In genomic region chr17:35514756-35515155, GRCm38 (mm10) we compare ENCODE assay signal across 9 mouse cellular contexts. TPM values are rescaled to one million over a fixed set of nuclear protein-coding genes. Genes with fewer than 3 reads are reported as not detected.
DNase-seq lines count a peak whose midpoint lies in the region; ATAC-seq and TF ChIP-seq lines count a peak whose summit lies in the region.
"Had no signal": no experiment of that assay in that cellular context is flagged by ENCODE, and none has a peak within 500 bp of the region (broad histone marks: within the 10 kb centered on the region; RNA-seq: fewer than 3 reads in every experiment).

No protein-coding gene starts in this region.

- peak overlapping the region; percentile 64; the same call in 1 of the 2 replicates for H3K4me3 ChIP-seq in heart, postnatal 0 days (ENCODE audit: low read depth, low read length)
- no peak overlapping the region for H3K4me3 ChIP-seq in hindbrain, embryonic 16.5 days (ENCODE audit: low read length)
- no peak overlapping the region for H3K4me3 ChIP-seq in myocyte

- TF ChIP-seq EP300 in heart, postnatal 0 days (IDR thresholded peaks at IDR 0.05; ENCODE audit: low read depth), result no peak

- H3ac ChIP-seq in myocyte (ENCODE audit: control insufficient read depth, insufficient read length), result no peak overlapping the region

- 69% methylated on average over 6 of the region's 6 CpGs for WGBS in heart, postnatal 0 days
- WGBS in hindbrain, embryonic 16.5 days, result 38% methylated on average over 6 of the region's 6 CpGs

- no peak for TF ChIP-seq POLR2A in myocyte (IDR thresholded peaks at IDR 0.05; ENCODE audit: insufficient read length, low read depth)

- DNase-seq in heart, postnatal 0 days (ENCODE audit: low spot score), result no peak
- no peak for DNase-seq in heart, adult 11 months
- DNase-seq in embryo, embryonic 10.5 days (ENCODE audit: low spot score), result peak; percentile 50
- DNase-seq in adrenal gland, adult 18-20 months (ENCODE audit: low spot score in 2 of 2), result no peak
- DNase-seq in gastrocnemius, postnatal 4 days (ENCODE audit: low spot score in 2 of 2), result no peak
- no peak for DNase-seq in urinary bladder, postnatal 25 days (ENCODE audit: low spot score)

- TF ChIP-seq CTCF in heart, postnatal 0 days (IDR thresholded peaks at IDR 0.05; ENCODE audit: low read depth), result no peak

- no peaks in the 10 kb centered on the region for H3K27me3 ChIP-seq in heart, postnatal 0 days (ENCODE audit: control insufficient read depth, insufficient read depth, low read length)
- peaks cover 3% of the 10 kb centered on the region; the same call in 1 of the 2 replicates for H3K27me3 ChIP-seq in hindbrain, embryonic 16.5 days (replicated peaks; ENCODE audit: control insufficient read depth, insufficient read depth, low read length)
- no peaks in the 10 kb centered on the region for H3K27me3 ChIP-seq in myocyte (ENCODE audit: control insufficient read depth, insufficient read depth, insufficient read length)

- no peak overlapping the region for H3K27ac ChIP-seq in heart, postnatal 0 days (ENCODE audit: low read depth)
- no peak overlapping the region for H3K27ac ChIP-seq in hindbrain, embryonic 16.5 days (ENCODE audit: low read depth, low read length)

- H3K4me2 ChIP-seq in heart, postnatal 0 days (ENCODE audit: low read depth, low read length), result peak overlapping the region; percentile 84
- peak overlapping the region; percentile 26 for H3K4me2 ChIP-seq in hindbrain, embryonic 16.5 days (ENCODE audit: low read length)
- H3K4me2 ChIP-seq in myocyte (ENCODE audit: low read depth), result peak overlapping the region; percentile 81

- H3K9me3 ChIP-seq in heart, postnatal 0 days (replicated peaks; ENCODE audit: control insufficient read depth, low read length), result no peaks in the 10 kb centered on the region
- no peaks in the 10 kb centered on the region for H3K9me3 ChIP-seq in hindbrain, embryonic 16.5 days (ENCODE audit: control insufficient read depth, low read length)

- H3K79me2 ChIP-seq in myocyte (ENCODE audit: control insufficient read depth, insufficient read depth), result peaks cover 4% of the 10 kb centered on the region

- no peak for ATAC-seq in heart, postnatal 0 days (ENCODE audit: insufficient read depth, low read depth)
- ATAC-seq in hindbrain, embryonic 16.5 days, result no peak

- peak overlapping the region; percentile 64; the same call in 1 of the 2 replicates for H3K9ac ChIP-seq in heart, postnatal 0 days (replicated peaks; ENCODE audit: low read depth, low read length)
- H3K9ac ChIP-seq in hindbrain, embryonic 16.5 days (ENCODE audit: low read depth, low read length), result no peak overlapping the region

- peaks cover 21% of the 10 kb centered on the region for H3K4me1 ChIP-seq in heart, postnatal 0 days (ENCODE audit: control insufficient read depth, insufficient read depth)
- H3K4me1 ChIP-seq in hindbrain, embryonic 16.5 days (ENCODE audit: control insufficient read depth, insufficient read depth, low read depth, low read length), result peaks cover 16% of the 10 kb centered on the region

- peaks cover 3% of the 10 kb centered on the region; the same call in 1 of the 2 replicates for H3K36me3 ChIP-seq in heart, postnatal 0 days (replicated peaks; ENCODE audit: control insufficient read depth, insufficient read depth, low read length)
- no peaks in the 10 kb centered on the region for H3K36me3 ChIP-seq in hindbrain, embryonic 16.5 days (ENCODE audit: control insufficient read depth, insufficient read depth, low read length)
- peaks cover 5% of the 10 kb centered on the region for H3K36me3 ChIP-seq in myocyte (ENCODE audit: control insufficient read depth, insufficient read depth)

TF ChIP-seq in myocyte, 11 proteins besides CTCF, POLR2A, EP300 and RAD21:
- TF ChIP-seq E2F4 (IDR thresholded peaks at IDR 0.05; ENCODE audit: insufficient read depth) (no peak), TCF12 (IDR thresholded peaks at IDR 0.05; ENCODE audit: insufficient read depth, poor library complexity, severe bottlenecking) (no peak), MAX (IDR thresholded peaks at IDR 0.05; ENCODE audit: low read depth) (no peak), USF1 (IDR thresholded peaks at IDR 0.05; ENCODE audit: low read depth) (no peak), CEBPB (IDR thresholded peaks at IDR 0.05; ENCODE audit: insufficient read depth, poor library complexity, severe bottlenecking) (no peak), TCF3 (IDR thresholded peaks at IDR 0.05; ENCODE audit: insufficient read length, low read depth) (no peak), REST (IDR thresholded peaks at IDR 0.05; ENCODE audit: insufficient read depth, insufficient read length) (no peak), MYOD1 (IDR thresholded peaks at IDR 0.05; ENCODE audit: control insufficient read depth in 1 of 3, insufficient read length in 2 of 3, low read depth in 2 of 3) (no peak)

RNA-seq across cellular contexts. Expression of gene Tcf19, which starts 1.9 kb away (rescaled TPM):
- 58.8 and 68.0 TPM in 2 replicates for total RNA-seq in heart, postnatal 0 days (2014; rRNA removed; ENCODE audit: low replicate concordance)
- 21.3 and 23.3 TPM in 2 replicates for polyA plus RNA-seq in heart, postnatal 0 days (2015; fragmentation: Nextera tagmentation; extraction: Ambion mirVana)
- 16.4 and 21.2 TPM in 2 replicates for polyA plus RNA-seq in hindbrain, embryonic 16.5 days (2015; fragmentation: Nextera tagmentation; extraction: Ambion mirVana)
- polyA plus RNA-seq in myocyte (2012; fragmentation: generic; extraction: Trizol), result 11.1 TPM
- total RNA-seq in adrenal gland, adult 18-20 months (2021), result 1 to 10 TPM; 3.0 to 3.7 TPM
- 10 to 100 TPM; 28.1 to 29.9 TPM for total RNA-seq in gastrocnemius, postnatal 4 days (2021)

RNA-seq across cellular contexts. Expression of gene Cchcr1, which starts 2.1 kb away (rescaled TPM):
- total RNA-seq in heart, postnatal 0 days (2014; rRNA removed; ENCODE audit: low replicate concordance), result 4.8 and 30.8 TPM in 2 replicates
- 4.5 and 4.8 TPM in 2 replicates for polyA plus RNA-seq in heart, postnatal 0 days (2015; fragmentation: Nextera tagmentation; extraction: Ambion mirVana)
- polyA plus RNA-seq in hindbrain, embryonic 16.5 days (2015; fragmentation: Nextera tagmentation; extraction: Ambion mirVana), result 5.8 and 6.3 TPM in 2 replicates
- 8.8 TPM for polyA plus RNA-seq in myocyte (2012; fragmentation: generic; extraction: Trizol)
- 1 to 10 TPM; 6.3 to 6.7 TPM for total RNA-seq in adrenal gland, adult 18-20 months (2021)
- total RNA-seq in gastrocnemius, postnatal 4 days (2021), result 10 to 100 TPM; 13.8 to 15.0 TPM

RNA-seq across cellular contexts. Expression of gene Pou5f1, which starts 8.9 kb away (rescaled TPM):
- not detected in 2 replicates for total RNA-seq in heart, postnatal 0 days (2014; rRNA removed; ENCODE audit: low replicate concordance)
- polyA plus RNA-seq in heart, postnatal 0 days (2015; fragmentation: Nextera tagmentation; extraction: Ambion mirVana), result not detected in 2 replicates
- polyA plus RNA-seq in hindbrain, embryonic 16.5 days (2015; fragmentation: Nextera tagmentation; extraction: Ambion mirVana), result not detected in 2 replicates
- not detected for polyA plus RNA-seq in myocyte (2012; fragmentation: generic; extraction: Trizol)
- total RNA-seq in adrenal gland, adult 18-20 months (2021), result under 1 TPM in 1 of 2 experiments, not detected in 1; 0.23 TPM
- total RNA-seq in gastrocnemius, postnatal 4 days (2021), result under 1 TPM; 0.20 to 0.26 TPM

RNA-seq across cellular contexts. Expression of gene Psors1c2, which starts 18.2 kb away (rescaled TPM):
- 1.3 TPM in 1 of 2 replicates, not detected in the other for total RNA-seq in heart, postnatal 0 days (2014; rRNA removed; ENCODE audit: low replicate concordance)
- 0.14 TPM in 1 of 2 replicates, not detected in the other for polyA plus RNA-seq in heart, postnatal 0 days (2015; fragmentation: Nextera tagmentation; extraction: Ambion mirVana)
- polyA plus RNA-seq in hindbrain, embryonic 16.5 days (2015; fragmentation: Nextera tagmentation; extraction: Ambion mirVana), result 0.94 and 1.1 TPM in 2 replicates
- polyA plus RNA-seq in myocyte (2012; fragmentation: generic; extraction: Trizol), result 0.07 TPM
- total RNA-seq in adrenal gland, adult 18-20 months (2021), result not detected
- total RNA-seq in gastrocnemius, postnatal 4 days (2021), result not detected
- polyA plus RNA-seq: gonadal fat pad, adult 2 months had no signal

RNA-seq across cellular contexts. Expression of gene Cdsn, which starts 37.2 kb away (rescaled TPM):
- total RNA-seq in heart, postnatal 0 days (2014; rRNA removed; ENCODE audit: low replicate concordance), result 0.23 and 0.89 TPM in 2 replicates
- 0.37 and 0.48 TPM in 2 replicates for polyA plus RNA-seq in heart, postnatal 0 days (2015; fragmentation: Nextera tagmentation; extraction: Ambion mirVana)
- 0.19 and 0.28 TPM in 2 replicates for polyA plus RNA-seq in hindbrain, embryonic 16.5 days (2015; fragmentation: Nextera tagmentation; extraction: Ambion mirVana)
- 55.4 TPM for polyA plus RNA-seq in myocyte (2012; fragmentation: generic; extraction: Trizol)
- 1 to 10 TPM in 1 of 2 experiments, under 1 TPM in 1; 0.10 to 7.1 TPM for total RNA-seq in adrenal gland, adult 18-20 months (2021)
- total RNA-seq in gastrocnemius, postnatal 4 days (2021), result under 1 TPM; 0.29 to 0.39 TPM

Comparison
In these comparisons a context has a peak if more than half of its experiments do, and no peak if none do; other contexts are left out.
1. H3K4me2 ChIP-seq: peak in every context shown above with its lines; median percentile 84 in heart, postnatal 0 days; 81 in myocyte; 26 in hindbrain, embryonic 16.5 days.
2. RNA of gene Tcf19, which starts 1.9 kb away (total RNA-seq): 58.8 to 68.0 TPM in heart, postnatal 0 days and 28.1 to 29.9 TPM in gastrocnemius, postnatal 4 days; 3.0 to 3.7 TPM in adrenal gland, adult 18-20 months; every median in the first group is over 4 times any median in the second.